Mouse (Mus musculus) stomach, postnatal 0 days (tissue): ENCODE measurements around the gene S100a14. TPM values are rescaled to one million over a fixed set of nuclear protein-coding genes. Genes with fewer than 3 reads are reported as not detected.

ENCODE experiments used
- ATAC-seq: fragments of 200-750 bp; cut with Nextera tagmentation; 2 replicates; pipeline ENCODE4 v1.8.0; 2017; ENCODE audit not compliant: low FRiP score, low TSS enrichment
- DNase-seq: peaks from one replicate; pipeline ENCODE4 v3.0.0-alpha.2; 2016; ENCODE audit warnings: low spot score
- H3K27ac ChIP-seq: fragments of 300-500 bp; sonication (generic); replicated peaks from 2 replicates; pipeline ENCODE4 v1.5.1; 2014; ENCODE audit warnings: mild to moderate bottlenecking, control low read depth
- H3K27me3 ChIP-seq: fragments of 300-500 bp; sonication (generic); 2 replicates; pipeline ENCODE4 v1.6.1; 2014; ENCODE audit warnings: low read length; ENCODE audit not compliant: control insufficient read depth, insufficient read depth
- H3K36me3 ChIP-seq: fragments of 300-500 bp; sonication (generic); 2 replicates; pipeline ENCODE4 v1.6.1; 2014; ENCODE audit warnings: low read length, mixed read lengths; ENCODE audit not compliant: control insufficient read depth, insufficient read depth
- H3K4me1 ChIP-seq: fragments of 300-500 bp; sonication (generic); replicated peaks from 2 replicates; pipeline ENCODE4 v1.6.1; 2014; ENCODE audit warnings: antibody characterized with exemption; ENCODE audit not compliant: control insufficient read depth, insufficient read depth
- H3K4me2 ChIP-seq: fragments of 300-500 bp; sonication (generic); replicated peaks from 2 replicates; pipeline ENCODE4 v1.6.1; 2014; ENCODE audit warnings: low read depth, mild to moderate bottlenecking, control low read depth, moderate library complexity
- H3K4me3 ChIP-seq: fragments of 300-500 bp; sonication (generic); 2 replicates; pipeline ENCODE4 v1.5.1; 2014; ENCODE audit warnings: low read depth, low read length, control low read depth
- H3K9ac ChIP-seq: fragments of 300-500 bp; sonication (generic); 2 replicates; pipeline ENCODE4 v1.6.1; 2014; ENCODE audit warnings: mild to moderate bottlenecking, low read length, control low read depth, mixed read lengths
- H3K9me3 ChIP-seq: fragments of 300-500 bp; sonication (generic); 2 replicates; pipeline ENCODE4 v1.6.1; 2016; ENCODE audit warnings: low read length; ENCODE audit not compliant: control insufficient read depth
- CTCF ChIP-seq: IDR thresholded peaks from 2 replicates; pipeline ENCODE4 v1.5.1; 2016; ENCODE audit warnings: antibody characterized with exemption, low read depth, mild to moderate bottlenecking, moderate library complexity
- EP300 ChIP-seq: optimal IDR thresholded peaks from 2 replicates; pipeline ENCODE3; 2016; ENCODE audit warnings: antibody characterized with exemption
- WGBS: fragments of 180-500 bp; shearing (Covaris S2); extraction: QIAGEN DNeasy Blood & Tissue Kit; methylation state at CpG from one replicate; pipeline ENCODE4 v1.1.7; 2014; 5-methylcytosine and 5-hydroxymethylcytosine counted together
- polyA plus RNA-seq: library from polyadenylated mRNA; unstranded; fragments of >200 nt; fragmentation: Nextera tagmentation; extraction: Ambion mirVana; gene quantifications from 2 replicates; pipeline ENCODE4 v1.2.1, GENCODE M21; 2015

S100a14 gene
- polyA plus RNA-seq, 1 experiment from 2014 or later: 271 TPM

DNA sequence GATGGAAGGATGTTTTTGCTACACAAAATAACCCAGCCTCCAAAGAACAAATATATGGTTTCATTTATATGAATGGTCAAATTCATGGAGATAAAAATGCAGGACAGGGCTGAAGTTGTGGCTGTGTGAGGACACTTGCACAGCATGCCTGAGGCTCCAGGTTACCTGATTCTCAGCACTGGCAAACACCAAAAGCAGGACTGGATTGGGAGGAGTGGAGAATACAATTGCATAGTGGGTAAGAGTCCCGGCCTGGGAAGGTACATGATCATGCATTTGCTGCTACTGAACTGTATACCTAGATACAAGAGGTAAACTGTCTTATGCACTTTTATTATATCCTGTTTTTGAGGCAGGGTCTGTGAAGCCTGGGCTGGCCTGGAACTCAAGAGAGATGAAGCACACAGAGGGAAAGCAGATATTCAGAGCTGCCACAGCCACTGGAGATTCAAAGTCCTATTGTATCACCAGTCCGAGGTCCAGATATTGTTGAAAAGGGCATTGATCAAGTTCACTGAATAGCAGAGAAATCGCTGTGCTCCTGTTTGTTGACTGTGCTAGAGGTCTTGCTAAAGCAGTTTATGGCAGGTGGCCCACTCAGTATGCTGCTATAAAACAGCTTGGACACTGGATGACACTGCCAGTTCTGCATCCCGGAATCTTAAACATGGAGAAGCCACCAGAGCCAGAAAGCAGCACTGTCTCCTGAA lies 32.7 kb upstream of the S100a14 start:
- H3K36me3 ChIP-seq: peaks cover 14% of the 10 kb centered on the region; the same call in 1 of the 2 replicates
- H3K4me2 ChIP-seq: no peak overlapping the region
- no peak overlapping the region for H3K27ac ChIP-seq
- no peak for DNase-seq
- H3K4me3 ChIP-seq: no peak overlapping the region
- H3K9ac ChIP-seq: no peak overlapping the region
- TF ChIP-seq EP300: no peak
- TF ChIP-seq CTCF: no peak
- no peaks in the 10 kb centered on the region for H3K9me3 ChIP-seq
- no peaks in the 10 kb centered on the region for H3K27me3 ChIP-seq
- WGBS: 40% methylated on average over 4 of the region's 4 CpGs
- no peak for ATAC-seq
- no peaks in the 10 kb centered on the region; the same call in 1 of the 2 replicates for H3K4me1 ChIP-seq

- TF ChIP-seq EP300 (no peak), CTCF (no peak)
- 87% methylated on average over 7 of the region's 7 CpGs for WGBS
- 0 out of 2 replicates have a peak overlapping the region, but pooled peaks have one; percentile 9 for H3K27ac ChIP-seq
- H3K27me3 ChIP-seq: no peaks in the 10 kb centered on the region
- H3K9ac ChIP-seq: no peak overlapping the region
- DNase-seq (no peak), ATAC-seq (no peak)
- H3K4me1 ChIP-seq: no peaks in the 10 kb centered on the region
- H3K9me3 ChIP-seq: no peaks in the 10 kb centered on the region
- no peak overlapping the region for H3K4me2 ChIP-seq
- H3K4me3 ChIP-seq: no peak overlapping the region
- peaks cover 15% of the 10 kb centered on the region; the same call in 1 of the 2 replicates for H3K36me3 ChIP-seq
Observed at GRCm38 (mm10) chr3:90495850-90496525, 30.7 kb upstream of the S100a14 start.

- Histone ChIP-seq H3K9me3 (no peaks in the 10 kb centered on the region), H3K27ac (no peak overlapping the region), H3K4me2 (no peak overlapping the region), H3K4me1 (no peaks in the 10 kb centered on the region), H3K36me3 (peaks cover 22% of the 10 kb centered on the region; the same call in 1 of the 2 replicates), H3K9ac (no peak overlapping the region), H3K4me3 (no peak overlapping the region), H3K27me3 (no peaks in the 10 kb centered on the region)
- DNase-seq (no peak), ATAC-seq (no peak)
- TF ChIP-seq EP300 (no peak), CTCF (no peak)
Observed at GRCm38 (mm10) chr3:90497597-90497996, 29.1 kb upstream of the S100a14 start.

- Histone ChIP-seq H3K27ac (peak overlapping the region; percentile 56; the same call in 1 of the 2 replicates), H3K36me3 (peaks cover 12% of the 10 kb centered on the region)
Observed at GRCm38 (mm10) chr3:90503444-90503843, 23.2 kb upstream of the S100a14 start.

GRCm38 (mm10) chr3:90505216-90505615 lies 21.4 kb upstream of the S100a14 start:
- no peak for DNase-seq
- WGBS: 87% methylated on average over 5 of the region's 5 CpGs

More at GRCm38 (mm10) chr3:90503444-90503843, 23.2 kb upstream of the S100a14 start:
- H3K9me3 ChIP-seq: no peaks in the 10 kb centered on the region
- WGBS: 49% methylated on average over 4 of the region's 4 CpGs
- no peaks in the 10 kb centered on the region for H3K27me3 ChIP-seq
- ATAC-seq (peak; percentile 91), DNase-seq (no peak)
- TF ChIP-seq EP300 (no peak), CTCF (no peak)
- no peak overlapping the region for H3K4me3 ChIP-seq
- H3K4me2 ChIP-seq: no peak overlapping the region
- no peak overlapping the region for H3K9ac ChIP-seq
- peaks cover 4% of the 10 kb centered on the region; the same call in 1 of the 2 replicates for H3K4me1 ChIP-seq

DNA sequence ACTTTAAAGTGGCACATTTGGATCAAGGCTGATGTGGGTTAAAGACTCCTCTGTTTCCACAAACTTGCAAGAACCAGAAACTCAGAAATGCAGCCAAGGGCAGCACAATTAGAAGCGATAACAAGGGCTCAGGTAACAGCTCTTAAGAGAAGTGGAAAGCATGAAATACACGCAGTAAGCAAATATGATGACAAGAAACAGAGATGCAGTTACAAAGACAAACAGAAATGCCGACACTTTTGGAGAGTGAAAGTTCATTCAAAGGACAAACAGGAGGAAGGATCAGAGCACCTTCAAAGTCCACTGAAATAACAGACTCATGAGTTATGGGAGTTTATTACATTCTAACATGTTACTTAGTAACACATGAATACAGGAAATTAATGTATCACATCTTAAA lies 20.3 kb upstream of the S100a14 start:
- Histone ChIP-seq H3K4me2 (no peak overlapping the region), H3K27me3 (no peaks in the 10 kb centered on the region), H3K36me3 (peaks cover 8% of the 10 kb centered on the region), H3K9me3 (no peaks in the 10 kb centered on the region), H3K4me1 (peaks cover 4% of the 10 kb centered on the region; the same call in 1 of the 2 replicates), H3K9ac (no peak overlapping the region), H3K27ac (no peak overlapping the region), H3K4me3 (no peak overlapping the region)
- no peak for ATAC-seq
- 58% methylated on average over 3 of the region's 3 CpGs for WGBS
- TF ChIP-seq EP300 (no peak), CTCF (no peak)
- no peak for DNase-seq

More at GRCm38 (mm10) chr3:90505216-90505615, 21.4 kb upstream of the S100a14 start:
- peaks cover 12% of the 10 kb centered on the region for H3K36me3 ChIP-seq
- no peak overlapping the region for H3K4me3 ChIP-seq
- H3K9me3 ChIP-seq: no peaks in the 10 kb centered on the region
- no peak for TF ChIP-seq CTCF
- TF ChIP-seq EP300: no peak
- H3K27ac ChIP-seq: no peak overlapping the region
- H3K4me1 ChIP-seq: peaks cover 4% of the 10 kb centered on the region; the same call in 1 of the 2 replicates
- ATAC-seq: no peak
- no peak overlapping the region for H3K9ac ChIP-seq
- no peak overlapping the region for H3K4me2 ChIP-seq
- no peaks in the 10 kb centered on the region for H3K27me3 ChIP-seq
